Mouse (Mus musculus) regulatory T cell (primary cell): ENCODE data around the gene Rbmxl1.
"Not testable (repeated sequence)": the region's sequence is repeated elsewhere in the genome, so short reads cannot be mapped to it uniquely, and the experiment has no call there.

Source experiments
- in situ Hi-C: fragments of 300-600 bp; cut with MboI, MseI; formaldehyde crosslinking; loops from one replicate; pipeline ENCODE4 v1.15.1; 2025; ENCODE audit warnings: high pct_unique_total_duplicates

Gene Rbmxl1

GRCm38 (mm10) chr8:78508719-78509272 is at the start of gene Rbmxl1:
Gene Rbmxl1, minus strand, starts transcription at chr8:78508898.
- in situ Hi-C loops, result loop anchor here (10.0 kb wide), 1 partner anchor 516 kb away; the partner anchor contains the start of gene Zfp827

GRCm38 (mm10) chr8:78556773-78557434 is 48.2 kb upstream of the Rbmxl1 start:
- in situ Hi-C loops, result no loop called here

- in situ Hi-C loops, result no loop called here
These were observed 47.1 kb upstream of the Rbmxl1 start for GRCm38 (mm10) chr8:78555817-78556216.

GRCm38 (mm10) chr8:78550752-78551134 is 42.0 kb upstream of the Rbmxl1 start:
- in situ Hi-C loops, result no loop called here

- in situ Hi-C loops, result no loop called here
These were observed 41.5 kb upstream of the Rbmxl1 start for GRCm38 (mm10) chr8:78549971-78550751.

- in situ Hi-C loops, result not testable (repeated sequence)
These were observed 36.6 kb upstream of the Rbmxl1 start for GRCm38 (mm10) chr8:78545153-78545817.

GRCm38 (mm10) chr8:78544545-78544944 is 35.8 kb upstream of the Rbmxl1 start:
- in situ Hi-C loops, result no loop called here

- in situ Hi-C loops, result no loop called here
These were observed 34.9 kb upstream of the Rbmxl1 start for GRCm38 (mm10) chr8:78543621-78544020.

- in situ Hi-C loops, result not testable (repeated sequence)
These were observed 34.0 kb upstream of the Rbmxl1 start for GRCm38 (mm10) chr8:78542670-78543069.

- in situ Hi-C loops, result no loop called here
These were observed 29.1 kb upstream of the Rbmxl1 start for GRCm38 (mm10) chr8:78537795-78538194.

GRCm38 (mm10) chr8:78536716-78537115 is 28.0 kb upstream of the Rbmxl1 start:
- in situ Hi-C loops, result no loop called here

- in situ Hi-C loops, result no loop called here
These were observed 25.3 kb upstream of the Rbmxl1 start for GRCm38 (mm10) chr8:78533981-78534380.

- in situ Hi-C loops, result no loop called here
These were observed 6.4 kb upstream of the Rbmxl1 start for GRCm38 (mm10) chr8:78515132-78515531.

- in situ Hi-C loops, result no loop called here
These were observed 6.0 kb upstream of the Rbmxl1 start for GRCm38 (mm10) chr8:78514706-78515105.

GRCm38 (mm10) chr8:78513106-78513505 is 4.4 kb upstream of the Rbmxl1 start:
- in situ Hi-C loops, result no loop called here

GRCm38 (mm10) chr8:78510926-78511325 is 2.2 kb upstream of the Rbmxl1 start:
- in situ Hi-C loops, result no loop called here

- in situ Hi-C loops, result no loop called here
These were observed 1.4 kb upstream of the Rbmxl1 start for GRCm38 (mm10) chr8:78510094-78510493.

GRCm38 (mm10) chr8:78509273-78510031 is 754 bp upstream of the Rbmxl1 start, which contains the start of gene Slc10a7:
Gene Slc10a7, plus strand, starts transcription at chr8:78509346.
- in situ Hi-C loops, result loop anchor here (10.0 kb wide), 1 partner anchor 515 kb away; the partner anchor contains the start of gene Zfp827

- in situ Hi-C loops, result loop anchor here (10.0 kb wide), 1 partner anchor 517 kb away; the partner anchor contains the start of gene Zfp827
These were observed 549 bp downstream of the Rbmxl1 start for GRCm38 (mm10) chr8:78507979-78508718.

GRCm38 (mm10) chr8:78502706-78503105 is 6.0 kb downstream of the Rbmxl1 start:
- in situ Hi-C loops, result loop anchor here (10.0 kb wide), 1 partner anchor 522 kb away; the partner anchor contains the start of gene Zfp827
